Mouse (Mus musculus): ENCODE measurements at regions not wholly inside any gene's neighbourhood (a gene's known extent, or its start where the extent isn't known, plus 50 kb on each side); places are given as distances from the start of the nearest gene placed in this dataset.

- TF ChIP-seq POLR2A (IDR thresholded peaks at IDR 0.05; ENCODE audit: borderline replicate concordance, extremely low read depth, low read depth, low read length), result no peak
- no peak for TF ChIP-seq CTCF (IDR thresholded peaks at IDR 0.05; ENCODE audit: insufficient read depth, low read length)
Measured at GRCm38 (mm10) chr2:137371062-137371461, 254.6 kb upstream of the Jag1 start.

All from lung, adult 2 months (tissue).